Mouse (Mus musculus) WW6 (cell line): ENCODE results near the gene Renbp.
A peak's percentile ranks its signal among the peaks of the same experiment; 100 is the strongest.

ENCODE experiments used
- DNase-seq: peaks from one replicate; pipeline ENCODE4 v3.0.0-alpha.2; 2013; ENCODE audit warnings: low read depth, low spot score

The Renbp gene

DNA sequence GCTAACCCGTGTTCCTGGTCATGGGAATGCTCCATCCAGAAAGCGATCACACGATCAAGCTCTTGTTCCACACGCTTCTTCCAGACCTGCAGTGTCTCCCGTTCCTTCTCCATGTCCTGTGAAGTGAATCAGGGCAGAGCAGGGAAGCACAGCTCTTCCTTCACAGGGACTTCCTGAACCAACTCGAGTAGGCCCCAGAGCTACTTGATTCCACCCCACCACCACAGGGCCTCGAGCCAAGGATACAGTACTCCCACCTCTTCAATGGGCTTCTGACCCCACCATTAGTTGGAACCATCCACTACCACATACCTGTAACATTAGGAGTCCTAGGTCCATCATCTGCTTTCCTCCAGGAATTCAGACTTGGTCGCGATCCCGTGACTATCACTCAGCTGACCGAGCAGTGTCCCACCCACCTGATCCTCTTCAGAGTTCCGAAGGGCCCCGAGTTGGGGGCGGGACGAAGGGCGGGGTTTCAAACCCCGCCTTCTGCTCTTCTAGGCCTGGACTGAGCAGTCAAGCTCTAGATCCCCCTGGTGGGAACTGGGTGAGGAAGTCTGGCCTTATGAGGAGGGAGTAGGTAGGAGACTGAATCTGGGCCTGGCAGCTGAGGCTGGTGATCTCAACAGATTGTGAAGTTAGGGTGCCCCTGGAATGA, at the start of gene Renbp:
Renbp (minus strand) TSS at position 449 of the 661 bp plus-strand sequence.
- DNase-seq, result peak; percentile 73

DNA sequence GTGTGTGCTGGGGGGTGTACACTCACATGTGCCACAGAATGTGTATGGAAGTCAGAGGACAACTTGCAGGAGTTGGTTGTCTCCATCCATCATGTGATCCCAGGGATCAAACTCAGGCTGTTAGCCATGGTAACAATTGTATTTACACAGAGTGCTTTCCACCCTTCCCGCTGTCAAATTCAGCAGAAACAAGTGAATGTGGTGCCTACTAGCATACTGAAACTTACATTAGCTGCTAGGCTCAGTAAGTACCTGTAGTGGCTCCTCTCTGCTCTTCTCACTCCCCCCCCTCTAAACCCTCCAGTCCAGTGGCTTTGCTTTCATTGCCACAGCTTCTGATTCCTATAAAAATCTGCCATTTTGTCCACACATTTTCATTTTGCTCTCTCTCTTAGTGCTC, 47.1 kb upstream of the Renbp start:
- no peak for DNase-seq

DNA sequence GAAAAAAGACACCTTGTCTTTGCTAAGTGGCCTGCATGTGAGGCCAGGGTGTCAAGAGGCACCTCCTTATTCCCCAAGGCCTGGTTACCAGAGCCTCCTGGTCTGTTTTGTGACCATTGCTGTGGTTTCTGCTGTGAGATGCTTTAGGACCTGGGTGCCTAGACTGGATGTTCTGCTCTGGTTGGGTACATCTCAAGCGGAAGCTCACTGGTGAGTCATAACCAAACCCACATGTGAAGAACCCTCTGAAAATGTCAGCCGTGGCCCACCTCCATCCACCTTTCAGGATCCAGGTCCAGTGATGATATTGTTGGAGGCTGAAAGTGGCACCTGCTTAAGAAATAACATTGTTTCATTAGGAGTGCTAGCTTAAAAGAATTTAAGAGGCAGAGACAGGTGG, 45.6 kb upstream of the Renbp start:
- no peak for DNase-seq

DNA sequence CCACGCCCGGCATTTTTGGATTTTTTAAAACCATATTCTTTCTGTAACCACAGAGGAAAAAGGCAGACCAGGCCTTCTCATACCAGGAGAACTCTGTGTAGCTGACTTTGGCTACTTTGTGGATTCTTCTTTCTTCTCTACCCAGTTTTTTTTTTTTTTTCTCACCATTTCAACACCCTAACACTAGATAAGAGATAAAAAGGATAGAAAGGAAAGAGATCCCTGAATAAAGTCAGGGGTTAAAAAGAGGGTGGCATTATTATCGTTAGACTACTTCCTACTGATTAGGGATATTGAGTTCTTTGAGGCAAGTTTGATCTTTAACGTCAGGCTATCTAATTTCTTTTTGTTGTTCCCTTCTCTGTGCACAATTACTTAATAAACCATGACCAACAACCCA, 42.1 kb upstream of the Renbp start:
- no peak for DNase-seq

DNA sequence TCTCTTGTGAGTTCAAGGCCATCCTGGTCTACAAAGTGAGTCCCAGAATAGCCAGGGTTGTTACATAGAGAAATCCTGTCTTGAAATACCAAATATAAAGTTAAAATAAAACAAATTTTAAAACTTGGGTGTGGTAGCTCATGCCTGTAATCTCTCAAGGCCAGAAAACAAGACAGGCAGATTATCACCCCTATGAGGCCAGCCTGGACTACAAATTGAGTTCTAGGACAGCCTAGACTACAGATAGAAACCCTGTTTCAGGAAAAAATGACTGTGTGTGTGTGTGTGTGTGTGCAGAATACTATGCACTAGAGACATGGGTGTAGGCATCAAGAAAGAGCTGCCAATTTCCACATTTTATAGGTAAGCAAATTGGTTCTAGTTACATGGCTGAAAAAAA, 40.1 kb upstream of the Renbp start:
- DNase-seq, result no peak

DNA sequence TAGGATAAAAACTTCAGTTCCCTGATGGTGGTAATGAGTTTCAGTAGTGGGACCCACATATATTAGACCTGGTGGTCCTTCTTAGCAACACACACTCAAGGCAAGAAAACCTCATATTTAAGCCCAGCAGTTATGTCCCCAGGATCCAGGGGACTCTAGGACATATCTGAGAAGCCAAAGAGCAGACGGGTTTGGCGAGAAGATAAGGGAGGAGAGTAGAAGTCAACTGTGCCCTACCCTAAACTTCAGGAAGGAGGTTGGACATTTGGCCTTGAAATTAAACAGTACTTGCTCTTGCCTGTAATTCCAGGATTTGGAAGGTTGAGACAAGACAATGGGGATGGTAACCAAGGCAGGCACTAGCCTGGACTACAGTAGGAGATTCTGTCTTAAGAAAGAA, 39.1 kb upstream of the Renbp start:
- DNase-seq, result no peak

DNA sequence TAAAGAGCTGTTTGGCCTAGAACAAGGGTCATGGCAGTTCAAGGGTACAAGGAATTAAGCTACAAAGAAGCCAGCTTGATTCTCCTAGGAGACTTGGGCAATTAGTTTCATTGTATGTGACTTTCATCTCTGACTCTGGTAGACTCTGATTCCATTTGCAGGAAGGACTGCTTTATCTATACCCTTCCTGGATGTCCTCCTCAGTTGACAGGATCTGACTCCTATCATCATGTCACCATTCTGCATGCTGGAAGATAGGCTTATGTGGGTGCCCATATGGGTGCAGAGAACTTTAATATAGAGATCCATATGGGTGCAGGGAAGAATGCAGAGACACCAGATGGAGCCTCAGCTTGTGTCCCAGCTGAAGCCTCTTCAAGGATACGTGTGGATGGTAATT, 38.5 kb upstream of the Renbp start:
- DNase-seq, result no peak

DNA sequence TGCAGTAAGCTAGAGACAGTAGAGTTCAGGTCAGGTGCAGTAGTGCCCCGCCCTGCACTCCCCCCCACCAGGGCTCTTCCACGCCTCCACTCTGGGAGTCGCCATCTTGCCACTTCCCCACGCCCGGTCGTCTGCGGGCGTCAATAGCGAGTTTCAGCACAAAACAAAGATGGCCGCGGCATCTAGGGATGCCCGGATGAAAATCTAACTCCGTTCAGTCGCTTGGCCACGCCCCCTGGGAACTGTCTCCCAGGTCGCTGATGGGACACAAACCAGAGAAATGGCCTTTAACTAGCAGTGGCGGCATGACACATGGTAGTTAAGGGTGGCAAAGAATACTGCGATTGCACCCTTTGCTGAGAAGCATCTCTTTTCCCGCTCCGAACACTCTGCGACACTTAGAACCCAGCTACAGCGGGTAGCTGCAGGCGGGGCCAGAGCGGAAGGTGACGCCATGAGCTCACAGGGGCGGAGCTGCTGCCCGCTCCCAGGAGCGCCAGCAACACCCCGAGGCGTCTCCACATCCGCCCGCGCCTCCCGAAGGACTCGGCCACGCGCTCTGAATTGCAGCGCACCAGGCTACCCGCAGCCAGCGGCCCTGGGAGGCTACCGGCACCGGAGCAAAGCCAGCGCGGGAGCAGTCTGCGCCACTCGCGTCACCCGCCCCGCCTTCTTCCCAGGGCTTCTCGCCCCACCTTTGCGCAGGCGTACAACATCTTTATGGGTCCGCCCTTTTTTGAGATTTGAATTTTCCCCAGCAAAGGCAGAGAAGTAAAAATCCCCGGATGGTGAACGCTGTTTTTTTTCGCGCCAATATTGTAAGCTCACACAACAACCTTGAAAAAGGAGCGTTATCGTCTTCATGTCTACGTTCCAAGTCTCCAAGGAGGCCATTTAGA, 36.8 kb upstream of the Renbp start:
- peak; percentile 67 for DNase-seq

DNA sequence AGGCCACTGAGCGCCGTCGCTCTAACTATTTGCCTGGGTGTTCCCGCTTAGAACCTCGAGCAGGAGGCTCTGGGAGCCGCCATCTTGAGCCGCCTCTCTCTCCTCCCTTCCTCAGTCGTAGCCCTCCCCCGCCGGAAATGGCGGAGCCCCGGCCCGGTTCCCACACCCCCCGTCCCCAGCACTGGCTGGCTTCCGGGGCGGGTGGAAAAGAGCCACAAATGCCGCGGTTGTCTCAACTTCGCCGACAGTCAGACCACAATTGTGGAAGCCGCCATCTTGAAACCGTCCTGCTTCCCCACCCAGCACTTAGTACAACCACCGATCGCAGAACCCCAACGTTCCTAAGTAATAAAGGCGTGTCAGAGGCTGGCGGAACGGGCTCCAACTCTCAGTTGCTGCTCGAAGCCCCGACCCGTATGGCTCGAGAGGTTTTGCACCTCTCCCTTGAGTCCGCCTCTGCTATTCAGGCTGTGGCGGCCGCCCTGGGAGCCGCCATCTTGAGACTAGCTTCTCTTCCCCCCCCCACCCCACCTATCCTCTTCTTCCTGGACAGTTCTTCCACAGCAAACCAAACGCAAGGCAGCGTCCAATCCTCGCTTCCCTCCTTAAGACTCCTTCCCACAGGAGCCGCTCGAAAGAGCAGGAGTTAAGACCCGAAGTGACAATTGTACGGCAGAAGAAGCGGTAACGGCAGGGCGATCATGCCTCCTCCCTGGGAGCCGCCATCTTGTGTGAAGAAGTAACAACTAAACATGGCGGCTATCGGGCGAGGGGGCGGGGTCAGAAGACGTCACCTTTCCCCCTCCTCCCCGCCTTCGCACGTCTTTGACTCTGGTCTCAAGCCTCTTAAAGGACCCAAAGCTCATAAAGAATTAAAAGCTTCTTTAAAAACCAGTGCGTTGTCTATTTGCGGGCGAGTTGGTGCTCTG, 35.9 kb upstream of the Renbp start, which contains the start of gene Hcfc1:
Hcfc1 (minus strand) TSS at position 110 of the 929 bp plus-strand sequence.
- peak; percentile 38 for DNase-seq

DNA sequence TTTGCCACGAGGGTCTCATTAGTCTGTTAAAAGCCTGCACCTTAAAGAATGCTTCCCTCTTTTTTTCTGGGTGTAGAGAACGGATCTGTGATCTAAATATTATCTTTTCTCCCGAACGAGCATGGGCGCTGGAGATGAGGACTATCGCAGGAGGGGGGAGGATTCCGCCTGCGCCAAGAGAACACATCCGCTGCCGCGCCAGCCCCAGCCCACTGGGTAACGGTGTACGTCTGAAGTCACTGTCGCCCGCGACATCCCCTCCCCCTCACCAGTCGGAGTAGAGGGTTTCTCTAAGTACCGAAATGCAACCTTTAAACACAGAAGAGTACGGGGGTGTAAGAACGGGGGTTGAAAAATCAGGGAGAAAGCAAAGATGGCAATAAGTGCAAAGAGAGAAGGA, 34.7 kb upstream of the Renbp start:
- no peak for DNase-seq

DNA sequence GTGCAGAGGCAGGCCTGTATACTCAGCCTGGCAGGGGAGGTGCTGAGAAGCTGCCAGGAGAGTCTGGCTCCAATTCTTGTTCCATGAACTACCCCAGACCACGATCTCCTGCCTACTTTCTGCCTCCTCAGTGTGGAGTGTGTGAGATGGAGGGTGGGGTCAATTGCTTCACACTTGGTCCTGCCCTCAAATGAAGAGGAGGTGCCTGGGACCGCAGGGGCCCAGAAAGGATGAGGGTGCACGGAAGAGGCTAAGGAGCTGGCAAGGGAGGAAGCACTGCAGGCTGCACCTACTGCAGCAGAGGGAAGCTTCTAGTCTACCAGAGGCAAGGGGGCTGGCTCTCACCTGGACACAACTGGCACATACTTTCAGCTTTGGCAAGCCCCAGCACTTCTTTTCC, 33.7 kb upstream of the Renbp start:
- DNase-seq, result no peak

DNA sequence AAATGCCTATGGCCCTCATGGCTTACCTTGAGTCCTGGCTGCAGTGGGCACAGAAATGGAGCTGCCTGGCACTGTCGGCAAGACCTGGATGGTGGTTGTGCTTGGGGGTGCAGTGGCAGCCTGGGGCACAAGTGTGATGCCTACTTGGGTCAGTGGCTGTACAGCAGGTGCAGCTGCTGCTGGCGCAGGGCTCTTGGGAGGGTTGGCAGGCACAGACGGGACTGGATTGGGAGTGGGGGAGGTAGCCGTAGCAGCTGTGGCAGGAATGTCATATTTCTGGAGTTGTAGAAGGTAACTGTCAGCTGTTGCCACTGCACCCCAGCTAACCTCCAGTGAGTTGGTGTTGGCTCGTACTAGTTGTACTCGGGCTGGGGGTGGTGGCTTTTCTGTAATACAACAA, 24.3 kb upstream of the Renbp start:
- no peak for DNase-seq

DNA sequence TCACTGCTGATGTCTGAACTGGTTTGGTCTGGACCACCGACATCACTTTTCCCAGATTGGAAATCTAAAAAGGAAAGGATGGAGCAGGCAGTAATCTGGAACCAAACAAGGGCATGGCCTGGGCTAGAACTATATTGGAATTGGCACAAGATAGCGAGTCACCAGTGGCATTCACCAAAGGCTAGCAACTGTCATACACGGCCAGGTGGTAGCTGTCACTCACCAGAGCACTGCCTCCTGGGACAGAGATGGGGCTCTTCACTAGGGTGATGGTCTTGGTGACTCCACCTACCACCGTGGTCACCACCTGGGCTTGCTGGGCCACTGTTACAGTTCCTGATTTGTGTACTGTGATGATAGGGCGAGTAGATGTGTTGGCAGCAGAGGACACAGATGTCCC, 22.0 kb upstream of the Renbp start:
- no peak for DNase-seq

DNA sequence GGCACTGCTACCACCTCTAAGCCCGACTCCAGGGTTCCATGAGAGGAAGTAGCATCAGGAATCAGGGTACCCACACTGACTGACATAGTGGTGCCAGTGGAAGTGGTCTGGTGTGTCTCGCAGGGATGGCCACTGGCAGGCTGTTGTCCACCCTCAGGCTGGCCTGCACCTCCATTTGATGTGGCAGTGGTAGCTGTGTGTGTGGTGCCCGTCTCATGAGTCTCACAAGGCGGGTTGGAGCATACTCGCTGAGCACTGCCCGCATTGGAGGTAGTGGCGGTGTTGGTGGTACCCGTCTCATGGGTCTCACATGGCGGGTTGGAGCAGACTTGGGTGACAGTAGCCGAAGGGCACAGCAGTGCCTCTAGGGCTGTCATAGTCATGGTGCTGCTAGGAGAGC, 18.7 kb upstream of the Renbp start:
- no peak for DNase-seq

DNA sequence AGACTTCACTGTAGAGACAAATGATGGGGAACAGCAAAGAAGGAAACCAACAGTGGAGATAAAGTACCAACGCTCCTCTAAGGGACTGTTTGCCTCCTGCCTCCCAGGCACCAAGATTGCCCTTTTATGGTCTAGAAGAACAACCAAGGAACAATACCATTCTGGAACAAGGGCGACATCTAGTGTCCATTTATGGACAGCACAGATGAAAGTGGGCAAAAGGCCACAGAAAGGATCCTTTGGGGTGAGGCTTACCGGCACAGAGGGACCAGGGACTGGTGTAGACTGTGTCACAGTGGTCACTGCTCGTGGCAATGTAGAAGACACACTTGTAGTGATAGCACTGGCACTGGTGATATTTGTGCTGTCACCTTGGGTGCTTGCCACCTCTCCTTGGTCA, 18.0 kb upstream of the Renbp start:
- peak; percentile 29 for DNase-seq

DNA sequence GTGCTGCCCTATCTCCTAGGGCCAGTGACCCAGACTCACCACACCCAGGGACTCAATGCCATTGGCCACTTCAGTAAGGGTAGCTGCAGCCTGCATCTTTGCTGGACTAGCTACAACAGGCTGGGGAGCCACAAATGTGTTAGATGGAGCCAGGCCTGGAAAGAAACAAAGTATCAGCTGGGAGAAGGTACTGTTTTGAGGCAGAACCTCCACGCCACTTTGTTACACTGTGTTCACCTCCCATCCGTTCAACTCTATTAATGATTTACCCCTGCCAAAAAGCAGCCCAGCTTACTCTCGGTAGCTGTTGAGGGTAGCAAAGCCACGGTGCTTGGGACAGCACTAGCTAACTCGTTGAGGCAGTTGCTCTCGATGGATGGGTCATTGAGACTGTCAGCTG, 16.2 kb upstream of the Renbp start:
- DNase-seq, result no peak

DNA sequence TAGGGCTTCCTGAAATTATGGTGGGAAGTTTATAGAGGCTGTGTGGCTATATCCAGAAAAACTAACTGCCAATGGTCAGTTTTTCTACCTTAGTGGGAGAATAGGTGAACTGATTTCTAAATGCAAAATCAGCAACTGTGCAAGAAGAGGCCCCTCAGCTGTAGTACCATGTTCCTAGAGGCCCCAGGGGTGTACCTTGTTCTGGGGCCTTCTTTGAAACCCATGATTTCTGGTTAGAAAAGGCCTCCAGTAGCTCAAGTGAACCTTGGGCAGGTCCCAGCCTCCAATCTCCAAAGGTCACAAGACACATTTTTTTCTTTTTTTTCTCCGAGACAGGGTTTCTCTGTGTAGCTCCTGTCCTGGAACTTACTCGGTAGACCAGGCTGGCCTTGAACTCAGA, 11.6 kb upstream of the Renbp start:
- DNase-seq, result no peak

DNA sequence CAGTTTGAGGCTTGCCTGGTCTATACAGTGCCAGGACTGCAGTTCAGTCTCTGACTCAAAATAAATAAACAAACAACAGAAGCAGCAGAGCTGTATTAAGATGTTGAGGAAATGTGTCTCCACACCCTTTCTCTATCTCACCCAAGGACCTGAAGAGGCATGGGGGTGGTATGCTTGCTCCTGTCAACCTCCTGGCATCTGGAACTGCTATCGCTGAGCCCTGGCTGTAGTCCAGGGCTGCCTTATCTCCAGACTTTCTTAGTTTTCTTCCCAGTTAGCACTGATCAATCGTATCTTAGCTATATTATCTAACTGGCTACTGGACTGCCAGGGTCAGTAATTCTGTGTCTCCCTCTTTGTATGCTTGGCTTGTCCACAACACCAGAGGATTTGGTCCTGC, 11.2 kb upstream of the Renbp start:
- DNase-seq, result no peak

DNA sequence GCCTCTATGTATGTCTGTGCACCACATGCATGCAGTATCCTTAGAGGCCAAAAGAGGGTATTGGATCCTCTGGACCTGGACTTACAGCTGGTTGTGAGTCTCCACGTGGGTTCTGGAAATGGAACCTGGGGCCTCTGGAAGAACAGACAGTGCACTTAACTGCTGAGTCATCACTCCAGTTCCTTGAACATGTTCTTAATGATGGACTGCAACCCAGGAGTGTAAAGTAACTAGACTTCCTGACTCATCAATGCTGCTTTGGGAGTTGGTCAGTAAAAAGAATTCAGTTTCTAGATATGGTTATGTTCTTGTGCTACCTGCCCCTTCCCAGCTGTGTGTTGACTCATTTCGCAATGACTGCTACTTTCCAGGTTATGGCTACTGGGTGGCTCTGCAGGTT, 1.2 kb upstream of the Renbp start:
- DNase-seq, result no peak

DNA sequence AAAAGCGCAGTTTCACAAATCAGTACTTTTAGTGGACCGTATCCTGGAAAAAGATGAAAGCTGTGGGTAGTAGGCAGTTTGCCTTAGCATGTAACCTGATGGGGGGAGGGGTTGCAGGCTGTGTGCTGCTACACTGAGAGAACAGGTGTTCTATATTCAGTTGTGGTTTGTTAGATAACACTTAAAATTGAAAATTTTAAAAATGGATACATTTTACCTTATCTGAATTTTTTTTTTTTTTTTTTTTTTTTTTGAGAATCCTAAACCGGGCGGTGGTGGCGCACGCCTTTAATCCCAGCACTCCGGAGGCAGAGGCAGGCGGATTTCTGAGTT, 8.1 kb downstream of the Renbp start:
- no peak for DNase-seq

DNA sequence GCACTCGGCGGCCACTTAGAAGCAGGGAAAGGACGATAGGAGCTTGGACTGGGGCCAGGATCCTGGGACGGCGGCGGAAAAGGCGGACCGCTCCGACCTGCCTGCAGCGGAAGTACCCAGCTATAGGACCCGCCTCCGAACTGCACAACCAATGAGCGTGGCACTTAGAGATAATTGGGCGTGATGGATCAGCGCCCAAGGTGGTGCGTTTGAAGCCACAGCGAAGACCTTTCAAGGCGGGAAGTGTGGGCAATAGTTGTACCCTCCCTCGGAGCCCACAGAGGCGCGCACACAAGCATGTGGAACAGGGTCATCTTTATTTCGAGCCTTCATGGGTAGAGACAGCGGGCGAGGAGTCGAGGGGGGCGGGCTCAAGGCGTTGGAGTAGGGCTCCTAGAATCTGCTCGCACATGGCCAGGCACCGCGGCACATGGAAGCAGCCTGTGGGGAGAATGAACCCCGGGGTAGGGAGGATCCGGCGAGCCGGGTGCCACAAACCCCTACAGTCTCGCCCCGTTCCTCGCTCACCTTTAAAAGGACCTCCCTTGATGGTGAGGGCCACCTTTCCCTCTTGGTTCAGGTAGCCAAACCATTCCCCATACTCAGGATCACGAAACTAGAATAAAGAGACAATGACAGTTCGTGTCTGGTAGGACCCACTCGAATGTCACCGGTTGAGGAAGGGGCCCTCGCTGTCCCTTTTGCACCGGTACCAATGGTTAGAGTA, 8.7 kb downstream of the Renbp start, which contains the start of the genes Arhgap4 and Naa10:
Arhgap4 (minus strand) TSS at position 48 of the 727 bp plus-strand sequence.
Naa10 (minus strand) TSS at position 122 of the 727 bp plus-strand sequence.
- peak; percentile 54 for DNase-seq
